Mouse (Mus musculus) CH12.LX (cell line): ENCODE data around the gene Gmpr. TPM values are rescaled to one million over a fixed set of nuclear protein-coding genes. Genes with fewer than 3 reads are reported as not detected.

Source experiments
- DNase-seq: peaks from one replicate; pipeline ENCODE4 v3.0.0-alpha.2; 2013; ENCODE audit errors: extremely low read depth
- H3K27ac ChIP-seq: 2 replicates; pipeline ENCODE4 v1.5.1; 2012; ENCODE audit warnings: low read depth, mild to moderate bottlenecking, control low read depth, moderate library complexity; ENCODE audit not compliant: insufficient read depth
- H3K27me3 ChIP-seq: replicated peaks from 2 replicates; pipeline ENCODE3; 2012; ENCODE audit warnings: inconsistent platforms
- H3K36me3 ChIP-seq, 2 experiments: replicated peaks in 1 of 2; 2 replicates each; pipeline versions ENCODE3 to v1.6.1; 2012; ENCODE audit warnings: inconsistent platforms in 1 of 2, low read length in 1 of 2, mild to moderate bottlenecking in 1 of 2, mixed read lengths in 1 of 2, moderate library complexity in 1 of 2; ENCODE audit not compliant: control insufficient read depth in 1 of 2, insufficient read depth in 1 of 2
- H3K4me1 ChIP-seq, 2 experiments: 2 replicates each; pipeline ENCODE4 v1.6.1; 2012; ENCODE audit warnings: inconsistent platforms in 1 of 2, moderate library complexity in 1 of 2; ENCODE audit not compliant: insufficient read depth in 2 of 2, control insufficient read depth in 1 of 2
- H3K4me2 ChIP-seq: 2 replicates; pipeline ENCODE4 v1.6.1; 2012; ENCODE audit warnings: low read depth, mild to moderate bottlenecking, control low read depth; ENCODE audit not compliant: poor library complexity, insufficient read depth, severe bottlenecking
- H3K4me3 ChIP-seq, 3 experiments: fragments of 150-350 bp in 1 of 3; sonication (generic) in 1 of 3; replicated peaks in 1 of 3; 2 replicates each; pipeline versions ENCODE3 to v1.5.1; 2011 to 2012; ENCODE audit warnings: low read depth in 2 of 3, low read length in 2 of 3, mild to moderate bottlenecking in 2 of 3, moderate library complexity in 2 of 3, control low read depth in 1 of 3, improper control_type of control experiment in 1 of 3, inconsistent platforms in 1 of 3, mixed read lengths in 1 of 3; ENCODE audit not compliant: poor library complexity in 1 of 3
- H3K79me2 ChIP-seq: replicated peaks from 2 replicates; pipeline ENCODE4 v1.6.1; 2012; ENCODE audit warnings: mild to moderate bottlenecking, moderate library complexity; ENCODE audit not compliant: control insufficient read depth, poor library complexity, insufficient read depth, severe bottlenecking; ENCODE audit errors: extremely low read depth
- H3K9ac ChIP-seq: 2 replicates; pipeline ENCODE4 v1.6.1; 2012; ENCODE audit warnings: low read depth, mild to moderate bottlenecking, control low read depth, moderate library complexity; ENCODE audit not compliant: insufficient read depth
- H3K9me3 ChIP-seq: replicated peaks from 2 replicates; pipeline ENCODE3; 2012; ENCODE audit warnings: low read length, inconsistent platforms, mixed read lengths
- CHD2 ChIP-seq: IDR thresholded peaks from 2 replicates; pipeline ENCODE4 v1.6.1; 2011; ENCODE audit warnings: low read length, improper control_type of control experiment
- E2F4 ChIP-seq: IDR thresholded peaks from 2 replicates; pipeline ENCODE4 v1.6.1; 2011; ENCODE audit warnings: low read depth, low read length, improper control_type of control experiment; ENCODE audit not compliant: insufficient replicate concordance
- ETS1 ChIP-seq: conservative IDR thresholded peaks from 2 replicates; pipeline ENCODE4 v1.6.1; 2012; ENCODE audit warnings: low read depth, mild to moderate bottlenecking, inconsistent platforms, low read length, improper control_type of control experiment, moderate library complexity
- GABPA ChIP-seq: IDR thresholded peaks from 2 replicates; pipeline ENCODE4 v1.6.1; 2012; ENCODE audit warnings: low read depth, low read length, improper control_type of control experiment, inconsistent platforms; ENCODE audit not compliant: insufficient replicate concordance
- HCFC1 ChIP-seq: IDR thresholded peaks from 2 replicates; pipeline ENCODE4 v1.6.1; 2012; ENCODE audit warnings: low read depth, mild to moderate bottlenecking, inconsistent platforms, low read length, improper control_type of control experiment
- JUND ChIP-seq: conservative IDR thresholded peaks from 2 replicates; pipeline ENCODE4 v1.6.1; 2011; ENCODE audit warnings: low read depth, low read length, improper control_type of control experiment
- KAT2A ChIP-seq: IDR thresholded peaks from 2 replicates; pipeline ENCODE4 v1.6.1; 2012; ENCODE audit warnings: low read length, improper control_type of control experiment, inconsistent platforms; ENCODE audit not compliant: insufficient replicate concordance
- MAX ChIP-seq: IDR thresholded peaks from 2 replicates; pipeline ENCODE4 v1.6.1; 2011; ENCODE audit warnings: low read length, improper control_type of control experiment
- MEF2A ChIP-seq: IDR thresholded peaks from 2 replicates; pipeline ENCODE4 v1.6.1; 2014; ENCODE audit warnings: low read depth, mild to moderate bottlenecking, inconsistent platforms, low read length, improper control_type of control experiment, borderline replicate concordance
- MYC ChIP-seq: IDR thresholded peaks from 2 replicates; pipeline ENCODE4 v1.6.1; 2011; ENCODE audit warnings: low read depth, mild to moderate bottlenecking, improper control_type of control experiment, low read length
- TBP ChIP-seq: conservative IDR thresholded peaks from 2 replicates; pipeline ENCODE4 v1.6.1; 2011; ENCODE audit warnings: low read depth, low read length, improper control_type of control experiment
- UBTF ChIP-seq: IDR thresholded peaks from 2 replicates; pipeline ENCODE4 v1.6.1; 2012; ENCODE audit warnings: low read depth, mild to moderate bottlenecking, inconsistent platforms, low read length, improper control_type of control experiment, moderate library complexity
- USF1 ChIP-seq: IDR thresholded peaks from 2 replicates; pipeline ENCODE4 v1.6.1; 2014; ENCODE audit warnings: low read depth, mild to moderate bottlenecking, inconsistent platforms, low read length, improper control_type of control experiment
- ZC3H11A ChIP-seq: IDR thresholded peaks from 2 replicates; pipeline ENCODE4 v1.6.1; 2012; ENCODE audit warnings: low read depth, mild to moderate bottlenecking, inconsistent platforms, low read length, improper control_type of control experiment
- ZKSCAN1 ChIP-seq: IDR thresholded peaks from 2 replicates; pipeline ENCODE4 v1.6.1; 2012; ENCODE audit warnings: low read depth, inconsistent platforms, low read length, improper control_type of control experiment, borderline replicate concordance
- ZNF384 ChIP-seq: IDR thresholded peaks from 2 replicates; pipeline ENCODE4 v1.6.1; 2012; ENCODE audit warnings: low read depth, low read length, improper control_type of control experiment, inconsistent platforms
- dilution Hi-C: fragments of 300-500 bp; cut with MboI; formaldehyde crosslinking; loops from 2 replicates; pipeline ENCODE4 v1.14.3; 2020; ENCODE audit warnings: low sequenced_read_pairs; ENCODE audit not compliant: extremely low pct_unique_long_range_greater_than_20kb, extremely low pct_ligation_motif_present
- in situ Hi-C: fragments of 300-500 bp; cut with MboI; formaldehyde crosslinking; loops from 3 replicates; pipeline ENCODE4 v1.14.3; 2019; ENCODE audit warnings: low sequenced_read_pairs, low pct_ligation_motif_present, low pct_unique_long_range_greater_than_20kb, mixed read lengths
- polyA plus RNA-seq: library from polyadenylated mRNA; unstranded; fragments of >175 nt; gene quantifications from 2 replicates; pipeline ENCODE4 v1.2.1, GENCODE M21; 2012; ENCODE audit warnings: low read depth; ENCODE audit not compliant: insufficient read length
- total RNA-seq, 2 experiments: library from RNA; depleted of rRNA; stranded (reverse); fragments of 300-350 nt in 1 of 2; fragments of >200 nt in 1 of 2; gene quantifications; 2 replicates each; pipeline ENCODE4 v1.2.3; 2012 to 2014

Gmpr gene
- total and polyA plus RNA-seq, 3 experiments, result 0.55 to 2.2 (median 1.0) TPM

GRCm38 (mm10) chr13:45468751-45469150 is 38.5 kb upstream of the Gmpr start:
- Histone ChIP-seq H3K4me2 (no peak overlapping the region), H3K4me3 (no peak overlapping the region), H3K27ac (no peak overlapping the region), H3K36me3 (no peaks in the 10 kb centered on the region), H3K27me3 (no peaks in the 10 kb centered on the region), H3K9ac (no peak overlapping the region), H3K9me3 (no peaks in the 10 kb centered on the region), H3K4me1 (peaks cover 5 to 8% of the 10 kb centered on the region in 2 experiments; a peak in 3 of 4 replicates), H3K79me2 (no peaks in the 10 kb centered on the region)
- no peak for TF ChIP-seq USF1
- TF ChIP-seq MYC, result no peak
- no peak for TF ChIP-seq TBP
- TF ChIP-seq CHD2, result no peak
- TF ChIP-seq ETS1, result no peak
- TF ChIP-seq E2F4, result no peak
- no peak for TF ChIP-seq HCFC1
- no peak for TF ChIP-seq GABPA
- no peak for TF ChIP-seq KAT2A
- no peak for TF ChIP-seq JUND
- TF ChIP-seq UBTF, result no peak
- TF ChIP-seq ZNF384, result no peak
- TF ChIP-seq MAX, result no peak
- dilution Hi-C loops, result no loop called here
- DNase-seq, result no peak
- in situ Hi-C loops, result no loop called here

DNA sequence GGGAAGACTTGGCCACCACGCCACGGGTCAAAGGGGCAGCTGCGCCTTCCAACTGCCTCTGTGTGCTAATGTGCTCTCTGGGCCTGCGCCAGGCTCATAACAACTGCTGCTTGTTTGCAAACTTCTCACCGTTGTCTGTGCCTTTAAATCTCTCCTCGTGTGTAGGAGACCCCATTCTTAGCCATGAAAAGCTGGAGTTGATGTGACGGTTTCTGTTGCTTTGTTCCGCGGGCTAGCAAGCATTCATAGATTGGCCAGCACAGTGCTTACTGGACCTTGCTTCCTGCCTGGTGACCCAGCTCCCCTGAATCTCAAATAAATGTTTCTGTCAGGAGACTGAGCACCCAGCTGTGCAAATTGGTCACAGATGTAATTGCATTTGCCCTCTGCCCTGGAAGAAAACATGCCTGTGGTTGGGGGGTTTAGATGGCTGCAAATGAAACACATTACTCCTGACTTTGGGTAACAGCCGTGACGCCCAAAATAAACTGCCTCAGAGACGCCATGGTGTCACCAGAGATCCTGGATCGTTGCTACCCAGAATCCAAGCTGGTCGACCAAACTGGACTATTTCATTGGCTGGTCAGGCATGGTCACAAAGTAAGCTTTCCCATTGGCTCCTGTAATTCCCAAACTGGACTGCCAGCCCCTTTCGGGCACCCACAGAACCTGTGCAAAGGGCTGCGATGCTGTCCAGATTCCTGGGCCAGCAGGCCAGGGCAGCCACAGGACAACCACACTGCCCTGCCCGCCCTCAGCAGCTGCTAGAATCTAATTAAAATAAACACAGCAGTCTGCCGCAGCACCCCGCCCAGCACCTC is 37.6 kb upstream of the Gmpr start:
- no peaks in the 10 kb centered on the region for H3K9me3 ChIP-seq
- no peak overlapping the region for H3K4me2 ChIP-seq
- no peaks in the 10 kb centered on the region for H3K79me2 ChIP-seq
- dilution Hi-C loops (no loop called here), in situ Hi-C loops (no loop called here)
- H3K27me3 ChIP-seq, result no peaks in the 10 kb centered on the region
- H3K4me3 ChIP-seq, result no peak overlapping the region
- H3K4me1 ChIP-seq, result peaks cover 5 to 8% of the 10 kb centered on the region in 2 experiments; a peak in 3 of 4 replicates
- H3K36me3 ChIP-seq, result no peaks in the 10 kb centered on the region
- H3K27ac ChIP-seq, result no peak overlapping the region
- no peak overlapping the region for H3K9ac ChIP-seq
- no peak for TF ChIP-seq MEF2A
- TF ChIP-seq HCFC1, result no peak
- no peak for TF ChIP-seq ZC3H11A
- no peak for TF ChIP-seq USF1
- no peak for TF ChIP-seq ZKSCAN1
- TF ChIP-seq UBTF, result no peak
- no peak for TF ChIP-seq CHD2
- TF ChIP-seq E2F4, result no peak
- DNase-seq, result no peak
